Mouse (Mus musculus) erythroid progenitor cell, adult 5-6 weeks (primary cell): ENCODE data around the gene Slc25a26. TPM values are rescaled to one million over a fixed set of nuclear protein-coding genes. Genes with fewer than 3 reads are reported as not detected.

Experiments used
- total RNA-seq, 2 experiments: library from RNA; stranded (forward) in 1 of 2; stranded (reverse) in 1 of 2; fragments of 150-400 nt in 1 of 2; fragments of 186-747, 209-891 nt in 1 of 2; gene quantifications; 2 replicates each; pipeline versions ENCODE4 v1.2.3 to v1.2.4; 2015 to 2017; ENCODE audit warnings: low replicate concordance in 2 of 2

The Slc25a26 gene
- total RNA-seq, 2 experiments from 2014 or later, result 1.7 TPM; not detected in 1

Other genes starting within 250 kb of the Slc25a26 start
- not detected in 2 replicates for gene Magi1, start 216.4 kb upstream of the Slc25a26 start, total RNA-seq (2015; ENCODE audit: low replicate concordance)
- not detected in 2 replicates for gene Magi1, start 216.4 kb upstream of the Slc25a26 start, total RNA-seq (2017; ENCODE audit: low replicate concordance)
- gene Lrig1, start 199.8 kb downstream of the Slc25a26 start, total RNA-seq (2015; ENCODE audit: low replicate concordance), result 7.9 and 11.7 TPM in 2 replicates
- 4.1 and 5.7 TPM in 2 replicates for gene Lrig1, start 199.8 kb downstream of the Slc25a26 start, total RNA-seq (2017; ENCODE audit: low replicate concordance)